Mouse (Mus musculus): ENCODE measurements at regions not wholly inside any gene's neighbourhood (a gene's known extent, or its start where the extent isn't known, plus 50 kb on each side); places are given as distances from the start of the nearest gene placed in this dataset.

DNA sequence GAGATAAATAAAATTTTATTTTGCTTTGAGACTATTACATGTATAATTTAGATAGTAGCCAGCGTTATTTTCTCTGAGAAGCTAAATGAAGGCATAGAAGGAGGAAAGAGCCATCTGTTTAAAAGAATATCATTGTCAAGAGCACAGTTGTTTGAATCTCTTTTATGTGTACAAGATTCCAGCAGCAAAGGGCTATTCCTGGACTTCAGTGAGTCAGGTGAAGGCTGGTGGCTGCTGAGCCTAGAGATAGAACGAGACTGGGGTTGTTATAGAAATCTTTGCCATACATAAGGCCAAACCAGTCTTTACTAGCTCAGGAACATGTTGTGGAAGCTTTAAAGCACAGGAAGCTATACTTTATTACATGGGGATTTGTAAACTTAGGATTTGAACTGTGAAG lies 261.6 kb downstream of the Adcyap1 start:
- DNase-seq (ENCODE audit: low read depth, low spot score): no peak
- 65% methylated on average over 2 of the region's 2 CpGs for WGBS

DNA sequence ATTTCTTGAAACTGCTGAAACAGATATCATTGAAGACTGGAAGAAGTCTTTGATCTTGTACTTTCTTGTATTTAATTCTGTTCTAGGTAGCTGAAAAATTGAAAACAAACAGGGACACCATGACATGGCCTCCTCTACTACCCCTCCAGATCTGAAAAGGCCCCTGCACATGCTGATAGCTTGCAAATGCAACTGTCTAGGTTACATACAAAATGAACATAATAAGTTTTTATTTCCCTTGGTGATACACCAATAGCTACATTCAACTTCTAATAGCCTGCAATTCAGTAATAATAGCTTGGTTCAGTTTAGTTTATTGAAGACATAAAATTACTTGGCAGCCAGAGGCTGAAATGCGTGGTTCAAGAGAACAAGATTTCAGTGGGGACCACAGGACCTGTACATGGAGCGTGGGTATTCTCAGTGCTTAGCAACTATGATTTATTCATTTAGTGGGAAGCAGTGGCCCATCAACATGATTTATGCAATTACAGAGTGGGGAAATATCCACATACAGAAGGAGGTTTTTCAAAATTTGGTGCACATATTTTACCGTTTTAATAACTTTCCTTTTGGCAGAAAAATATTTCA lies 264.9 kb downstream of the Adcyap1 start:
- 72% methylated on average over 3 of the region's 3 CpGs for WGBS
- DNase-seq (ENCODE audit: low read depth, low spot score): no peak

DNA sequence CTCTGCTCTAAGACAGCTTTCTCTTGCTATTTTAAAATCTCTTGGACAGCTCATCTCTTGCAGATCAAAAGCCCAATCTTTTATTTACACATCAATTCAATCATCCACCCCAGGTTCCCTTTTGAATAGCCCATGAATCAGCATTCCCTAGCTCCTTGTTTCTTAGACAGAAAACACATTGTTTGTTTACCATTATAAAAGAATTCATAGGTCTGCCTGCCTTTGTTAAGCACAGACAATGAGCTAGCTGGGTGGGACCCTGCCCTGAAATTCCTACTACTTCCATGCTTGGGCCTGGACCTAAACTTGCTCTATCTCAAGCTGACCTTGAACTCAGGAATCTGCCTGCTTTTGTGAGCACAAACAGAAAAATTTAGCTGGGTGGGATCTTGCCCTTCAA lies 283.6 kb downstream of the Adcyap1 start:
- no peak for DNase-seq (ENCODE audit: low read depth, low spot score)

DNA sequence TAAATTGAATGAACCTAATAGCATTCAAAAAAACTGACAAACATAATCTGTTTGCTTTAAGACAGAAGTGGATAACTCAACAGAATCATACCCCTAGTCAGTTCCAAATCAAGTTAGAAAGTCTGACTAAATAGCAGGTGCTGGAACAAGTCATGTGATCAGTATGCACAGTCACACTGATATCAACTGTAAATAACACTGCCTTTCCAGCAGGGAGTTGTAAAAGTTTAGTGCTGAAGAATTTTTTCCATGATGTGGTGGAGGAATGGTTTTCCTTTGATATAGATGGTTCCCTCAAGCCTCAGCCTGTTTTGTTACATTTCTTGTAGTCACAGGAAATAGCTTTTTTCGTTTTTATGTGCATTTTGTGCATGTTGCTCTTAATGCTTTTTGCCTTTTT lies 285.7 kb downstream of the Adcyap1 start:
- whole genome bisulfite sequencing: 12% methylated on average over 1 of the region's 1 CpGs
- peak; percentile 22 for DNase-seq (ENCODE audit: low read depth, low spot score)

DNA sequence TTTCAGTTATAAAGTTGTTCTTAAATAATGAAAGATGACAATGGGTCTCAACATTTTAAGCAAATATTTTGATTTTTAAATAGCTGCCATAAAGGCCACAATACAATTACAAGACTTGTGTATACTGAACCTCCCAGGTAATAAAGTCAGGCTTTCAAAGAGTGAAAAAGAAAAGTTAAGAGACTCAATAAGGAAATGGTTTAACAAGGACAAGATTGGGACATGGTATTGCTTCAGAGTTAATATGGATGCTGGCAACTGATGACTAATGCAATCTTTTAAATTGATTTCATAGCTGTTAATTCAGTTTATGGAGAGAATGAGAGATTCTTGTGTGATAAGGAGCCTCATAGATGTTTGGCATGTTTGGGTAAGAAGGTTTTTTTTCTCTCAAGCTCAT lies 287.6 kb downstream of the Adcyap1 start:
- DNase-seq (ENCODE audit: low read depth, low spot score): peak; percentile 13

DNA sequence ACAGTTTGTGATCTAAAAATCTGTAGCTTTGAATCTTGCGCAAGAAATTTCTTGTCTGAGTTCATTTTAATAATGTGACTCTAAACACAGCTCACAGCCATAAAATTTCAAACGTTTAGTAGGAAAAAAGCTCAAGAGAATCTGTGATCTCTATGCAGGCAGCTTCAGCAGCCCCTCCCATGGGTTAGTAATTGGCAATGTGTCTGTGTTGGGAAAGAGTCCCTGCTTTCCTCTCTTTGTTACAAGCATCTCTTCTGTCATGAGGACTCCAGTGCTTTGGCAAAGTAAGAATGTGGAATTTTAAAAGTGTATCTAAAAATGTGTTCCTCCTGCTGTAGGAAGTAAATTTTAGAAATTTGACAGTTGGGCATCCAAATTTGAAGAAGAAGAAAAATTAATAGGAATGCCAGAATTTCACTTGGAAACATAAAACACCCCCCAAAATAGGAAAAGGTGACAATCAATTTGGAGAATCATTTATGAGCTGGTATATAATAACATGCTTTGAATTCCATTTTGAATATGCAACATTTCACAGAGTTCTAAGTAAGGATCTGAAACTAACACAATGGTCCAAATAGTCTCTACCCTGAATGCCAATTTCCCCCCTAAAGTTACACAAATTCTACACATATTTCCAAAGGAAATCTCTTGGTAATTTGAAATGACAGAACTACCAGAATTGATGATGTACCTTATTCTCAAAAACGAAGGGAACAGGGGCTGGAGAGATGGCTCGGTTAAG lies 291.3 kb downstream of the Adcyap1 start:
- no peak for DNase-seq (ENCODE audit: low read depth, low spot score)
- 63% methylated on average over 4 of the region's 4 CpGs for WGBS

DNA sequence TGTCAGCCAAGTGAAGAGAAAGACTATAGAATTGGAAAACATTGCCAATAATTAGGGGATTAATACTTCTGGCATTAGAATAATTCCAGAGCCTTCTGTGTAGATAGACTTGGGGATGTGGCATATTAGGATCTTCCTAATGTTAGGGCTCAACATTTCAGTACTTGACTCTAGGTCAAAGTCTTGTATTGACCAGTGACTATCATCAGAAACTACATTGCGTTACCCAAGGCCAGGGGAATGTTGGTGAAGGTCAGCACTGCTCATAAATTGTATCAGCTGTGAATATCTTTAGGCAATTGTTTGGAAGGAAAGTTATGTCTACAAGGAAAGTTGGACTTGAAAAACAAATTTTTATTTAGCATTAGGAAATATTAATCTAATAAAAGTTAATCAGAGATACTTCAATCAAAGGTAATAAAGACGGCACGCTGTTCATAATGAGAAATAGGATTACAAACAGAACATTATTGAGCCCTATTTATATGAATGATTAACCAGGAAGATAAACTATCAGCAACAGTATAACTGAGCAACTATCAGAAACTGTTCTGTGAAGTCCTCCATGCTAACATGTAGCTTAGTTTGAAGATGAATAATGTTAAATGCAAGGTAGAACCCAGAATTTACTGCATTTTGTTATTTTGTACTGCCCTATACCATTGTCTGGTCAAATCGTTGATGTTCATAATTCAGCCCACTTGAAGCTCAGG lies 310.2 kb downstream of the Adcyap1 start:
- no peak for DNase-seq (ENCODE audit: low read depth, low spot score)
- 66% methylated on average over 4 of the region's 4 CpGs for WGBS

DNA sequence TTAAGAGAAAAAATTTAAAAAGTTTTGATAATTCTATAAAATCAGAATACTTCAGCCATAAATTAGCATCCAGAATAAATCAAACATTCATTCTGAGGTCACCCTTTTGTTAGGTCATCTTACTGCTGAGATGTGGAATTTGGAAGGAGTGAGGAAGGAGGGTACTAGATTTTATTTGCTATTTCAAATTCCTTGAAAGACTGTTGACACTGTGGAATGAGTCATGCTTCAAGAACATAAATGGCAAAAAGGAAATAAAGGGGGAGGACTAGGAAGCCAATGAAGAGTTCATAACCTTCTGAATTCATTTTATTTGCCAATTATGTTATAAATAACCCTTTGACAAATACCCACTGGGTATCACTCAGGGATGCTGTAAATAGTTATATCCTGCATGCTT lies 324.6 kb downstream of the Adcyap1 start:
- DNase-seq (ENCODE audit: low read depth, low spot score): no peak

DNA sequence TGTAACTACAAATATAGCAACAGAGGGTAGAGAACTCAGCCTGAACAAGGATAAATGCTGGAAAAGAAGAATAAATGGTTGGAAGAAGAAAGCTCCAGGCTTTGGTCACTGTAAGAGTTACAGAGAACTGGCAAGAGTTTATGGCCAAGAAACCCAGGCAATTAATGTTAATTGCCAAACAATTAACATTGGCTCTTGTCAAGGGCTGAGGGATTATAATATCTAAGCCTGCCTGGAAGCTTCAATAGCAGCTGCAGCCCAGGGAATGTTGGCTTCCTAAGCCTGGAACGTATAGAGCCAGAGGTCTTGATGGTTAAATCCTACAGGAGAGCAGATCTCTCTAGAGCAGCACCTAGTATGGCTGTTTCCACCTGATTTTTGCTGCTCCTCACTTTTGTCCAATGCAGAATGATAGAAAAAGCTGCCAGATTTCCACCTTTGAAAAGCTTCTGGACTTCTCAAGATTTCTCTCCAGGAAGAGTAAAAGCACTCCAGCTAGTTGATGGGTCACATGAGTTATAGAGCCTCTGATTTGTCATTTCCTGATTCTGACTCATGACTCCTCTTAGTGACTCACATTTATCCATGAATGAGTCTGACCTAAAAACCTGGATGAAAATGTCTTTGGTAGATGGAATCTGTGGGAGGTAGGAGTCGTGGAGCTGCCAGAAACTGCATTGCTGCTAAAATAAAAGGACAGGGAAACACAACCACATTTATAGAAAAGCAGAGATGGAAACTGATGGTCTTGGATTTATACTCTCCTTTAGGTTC lies 327.2 kb downstream of the Adcyap1 start:
- 59% methylated on average over 2 of the region's 2 CpGs for WGBS
- no peak for DNase-seq (ENCODE audit: low read depth, low spot score)

DNA sequence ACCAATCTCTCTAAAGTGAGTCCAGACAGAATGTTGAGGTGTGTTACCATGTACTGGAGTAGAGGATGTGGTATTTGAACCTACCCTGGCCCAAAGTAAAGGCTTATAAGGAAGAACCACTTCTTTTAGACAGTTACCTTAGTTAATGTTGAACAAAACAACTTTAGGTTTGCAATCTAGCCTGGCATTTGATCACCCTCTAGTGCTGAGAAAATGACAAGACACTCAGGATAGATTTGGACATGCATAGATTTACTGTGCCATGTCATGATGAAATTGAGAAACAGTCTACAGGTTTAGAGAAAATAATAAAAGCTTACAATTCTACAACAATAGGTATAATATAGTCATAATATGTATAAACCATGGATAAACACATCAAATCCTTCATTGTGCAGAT lies 333.7 kb downstream of the Adcyap1 start:
- no peak for DNase-seq (ENCODE audit: low read depth, low spot score)

DNA sequence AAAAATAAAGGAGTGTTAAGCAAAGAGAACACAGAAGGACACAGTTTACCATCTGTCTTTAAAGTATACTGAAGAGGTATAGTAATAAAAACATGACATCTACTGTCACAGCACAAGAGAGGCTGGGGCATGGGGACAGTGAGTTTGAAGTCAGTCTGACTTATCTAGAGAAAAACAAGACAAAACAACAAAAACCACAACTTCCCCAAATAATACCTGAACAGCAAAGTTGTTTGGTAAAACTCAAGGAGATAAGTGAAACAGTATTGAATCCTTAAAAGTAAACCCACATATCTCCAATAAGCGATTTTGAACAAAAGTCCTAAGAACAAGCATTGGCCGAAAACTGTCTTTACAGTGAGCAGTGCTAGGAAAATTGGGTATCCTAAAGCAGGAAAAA lies 336.1 kb downstream of the Adcyap1 start:
- 85% methylated on average over 2 of the region's 2 CpGs for WGBS
- DNase-seq (ENCODE audit: low read depth, low spot score): no peak

DNA sequence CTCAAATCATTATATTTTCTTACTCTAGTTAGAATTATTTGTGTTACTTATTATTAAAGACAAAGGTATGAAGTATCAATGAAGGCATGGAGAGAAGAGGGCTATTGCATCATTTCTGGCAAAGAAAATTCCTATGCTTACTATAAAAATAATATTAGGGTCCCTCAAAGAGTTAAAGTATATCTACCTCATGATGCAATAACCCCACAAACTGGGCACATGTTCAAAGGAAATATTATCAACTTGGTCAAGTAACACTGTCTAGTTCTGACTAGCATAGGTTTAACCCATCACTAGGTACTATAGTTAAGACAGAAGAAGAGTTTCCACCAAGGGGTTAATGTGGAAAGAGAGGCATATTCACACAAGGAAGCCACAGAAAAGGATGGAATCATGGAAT lies 336.9 kb downstream of the Adcyap1 start:
- DNase-seq (ENCODE audit: low read depth, low spot score): no peak

DNA sequence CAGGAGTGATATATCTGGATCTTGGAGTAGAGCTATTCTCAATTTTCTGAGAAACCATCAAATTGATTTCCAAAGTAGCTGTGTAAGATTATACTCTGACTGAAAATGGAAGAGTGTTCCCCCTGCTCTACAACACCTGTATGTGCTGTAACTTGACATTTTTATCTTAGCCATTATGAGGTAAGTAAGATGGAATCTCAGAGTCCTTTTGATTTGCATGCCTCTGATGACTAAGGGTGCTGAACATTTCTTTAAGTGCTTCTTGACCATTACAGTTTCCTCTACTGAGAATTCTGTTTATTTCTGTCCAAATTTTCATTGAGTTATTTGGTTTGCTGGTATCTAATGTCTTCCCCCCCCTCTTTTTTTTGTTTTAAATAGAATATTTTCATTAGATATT lies 343.0 kb downstream of the Adcyap1 start:
- no peak for DNase-seq (ENCODE audit: low read depth, low spot score)

DNA sequence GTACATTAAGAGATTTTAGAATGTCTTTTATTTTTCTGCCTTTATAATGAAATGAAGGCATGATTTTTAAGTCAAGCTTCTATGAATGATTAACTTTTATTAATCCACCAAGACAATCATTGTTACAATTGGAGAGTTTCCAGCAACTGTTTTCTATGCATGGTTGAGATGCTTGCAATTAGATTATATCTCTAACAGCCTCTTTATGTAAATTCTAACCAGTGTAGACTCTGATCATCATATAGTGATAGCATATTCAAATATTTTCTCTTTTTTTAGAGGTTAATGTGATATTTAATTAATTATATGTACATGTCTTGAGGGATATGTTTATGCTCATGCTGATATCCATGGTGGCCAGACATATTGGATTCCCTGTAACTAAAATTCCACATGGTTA lies 351.5 kb downstream of the Adcyap1 start:
- DNase-seq (ENCODE audit: low read depth, low spot score): no peak

DNA sequence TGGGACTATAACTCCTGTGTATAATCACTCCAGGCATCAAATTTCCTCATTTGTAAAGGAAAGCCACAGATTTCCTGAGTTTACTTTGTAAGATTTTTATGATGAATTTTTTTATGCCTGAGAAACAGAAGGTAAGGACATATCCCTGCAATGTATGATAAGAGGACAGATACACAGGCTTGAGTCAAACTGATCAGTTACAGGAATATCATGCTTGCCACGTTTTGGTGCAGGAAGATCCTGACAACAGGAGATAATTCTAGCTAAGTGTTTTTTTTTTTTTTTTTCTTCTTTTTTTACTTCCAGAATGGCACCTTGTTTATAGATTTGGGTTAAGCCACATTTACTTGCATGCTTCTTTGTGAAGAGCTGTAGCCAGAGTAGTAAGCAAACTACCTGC lies 357.1 kb downstream of the Adcyap1 start:
- no peak for DNase-seq (ENCODE audit: low read depth, low spot score)
- 43% methylated on average over 1 of the region's 1 CpGs for WGBS

DNA sequence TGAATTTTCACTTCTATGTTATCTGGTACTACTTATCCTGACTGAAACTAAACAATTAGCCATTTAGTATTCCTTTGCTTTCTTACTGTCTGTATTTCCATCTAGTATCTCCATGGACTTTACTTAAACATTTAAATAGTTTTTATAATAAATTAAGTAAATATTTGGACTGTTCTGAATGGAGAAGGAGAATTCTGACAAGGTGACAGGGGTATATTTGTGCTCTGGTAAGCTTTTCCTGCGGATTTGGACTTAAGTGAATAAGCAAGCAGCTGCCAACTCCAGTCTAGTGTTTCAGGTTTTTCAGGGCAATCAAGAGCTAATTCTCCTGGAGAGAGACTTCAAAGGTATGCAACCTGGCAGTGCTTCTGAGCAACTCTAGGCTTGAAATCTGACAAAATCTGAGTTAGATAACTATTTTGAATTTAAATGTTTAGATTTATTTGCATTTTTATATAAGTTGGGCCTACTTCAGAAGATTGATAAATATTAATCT lies 364.5 kb downstream of the Adcyap1 start:
- 13% methylated on average over 1 of the region's 1 CpGs for WGBS
- no peak for DNase-seq (ENCODE audit: low read depth, low spot score)

DNA sequence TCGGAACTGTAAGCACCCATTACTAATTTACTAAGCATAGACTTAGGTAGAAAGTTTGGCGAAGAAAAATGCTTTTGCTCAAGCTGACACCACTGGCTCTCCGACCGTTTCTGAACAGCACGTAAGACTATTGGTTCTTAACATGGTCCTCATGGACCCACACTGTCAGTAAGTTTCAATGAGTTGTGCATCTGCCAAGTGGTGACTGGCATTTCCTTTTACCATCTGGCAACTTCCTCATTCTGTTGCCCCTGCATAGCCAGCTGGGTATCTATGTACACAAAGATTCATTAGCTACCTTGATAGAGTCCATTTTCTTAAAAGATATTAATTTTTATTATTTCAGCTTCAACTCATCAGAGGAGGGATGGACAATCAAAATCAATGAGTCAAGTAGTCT lies 381.2 kb downstream of the Adcyap1 start:
- DNase-seq (ENCODE audit: low read depth, low spot score): no peak
- WGBS: 88% methylated on average over 5 of the region's 5 CpGs

DNA sequence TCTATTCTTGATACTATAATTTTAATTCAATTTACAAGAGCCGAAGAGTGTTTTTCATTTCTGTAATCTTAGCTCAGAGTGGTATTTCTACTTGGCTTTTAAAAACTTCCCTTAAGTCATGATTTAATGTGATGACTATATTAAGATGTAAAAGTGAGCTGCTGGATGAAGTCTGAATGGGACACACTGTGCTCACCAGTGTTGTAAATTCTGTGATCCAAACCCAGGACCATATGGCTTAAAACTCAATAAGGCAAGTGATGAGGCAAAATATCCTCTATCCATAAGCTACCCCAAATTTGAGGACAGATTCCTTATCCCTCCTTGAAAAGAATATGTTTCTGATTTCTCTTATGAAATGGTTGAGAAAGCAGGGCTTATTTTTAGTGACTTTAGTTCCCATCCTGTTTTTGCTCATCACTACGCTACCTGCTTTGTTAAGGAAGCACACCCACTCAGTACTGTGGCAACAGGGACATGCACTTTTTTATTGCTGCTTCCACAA lies 399.4 kb downstream of the Adcyap1 start:
- no peak for DNase-seq (ENCODE audit: low read depth, low spot score)
- 88% methylated on average over 2 of the region's 2 CpGs for WGBS

DNA sequence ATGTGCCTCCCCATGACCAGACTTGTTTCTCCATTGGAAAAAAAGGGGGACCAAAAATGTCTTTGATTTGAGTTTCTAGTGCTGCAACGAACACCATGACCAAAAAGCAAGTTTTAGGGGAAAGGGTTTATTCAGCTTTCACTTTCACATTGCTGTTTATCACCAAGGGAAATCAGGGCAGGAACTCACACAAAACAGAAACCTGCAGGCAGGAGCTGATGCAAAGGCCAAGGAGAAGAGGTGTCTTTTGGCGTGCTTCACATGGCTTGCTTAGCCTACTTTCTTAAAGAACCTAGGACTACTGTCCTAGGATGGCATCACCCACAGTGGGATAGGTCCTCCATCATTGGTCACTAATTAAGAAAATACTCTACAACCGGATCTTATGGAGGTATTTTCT lies 401.4 kb downstream of the Adcyap1 start:
- no peak for DNase-seq (ENCODE audit: low read depth, low spot score)
- WGBS: 52% methylated on average over 3 of the region's 3 CpGs

DNA sequence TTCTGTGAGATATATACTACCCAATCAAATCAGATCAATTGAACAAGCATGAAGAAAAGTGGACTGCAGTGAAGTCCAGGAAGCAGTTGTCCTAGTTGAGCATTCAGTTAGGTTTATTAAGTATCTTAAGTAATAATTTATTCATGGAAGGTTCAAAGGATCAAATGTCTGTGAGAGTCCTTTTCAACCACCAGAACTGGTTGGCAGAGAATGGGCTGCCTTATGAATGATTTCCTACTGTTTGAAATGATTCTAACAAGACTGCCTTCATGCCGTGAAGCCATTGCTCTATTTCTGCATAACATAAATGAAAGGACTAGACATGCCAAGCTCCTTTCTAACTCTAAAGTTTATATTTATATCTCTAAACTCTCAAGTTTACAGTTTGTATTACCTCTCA lies 410.4 kb downstream of the Adcyap1 start:
- DNase-seq (ENCODE audit: low read depth, low spot score): no peak
- 88% methylated on average over 1 of the region's 1 CpGs for WGBS

All from large intestine, adult 2 months (tissue).